Mouse (Mus musculus) retina, adult 2 months (tissue): ENCODE measurements around the gene Adh1.

ENCODE experiments used
- DNase-seq: peaks from one replicate; pipeline ENCODE4 v3.0.0-alpha.2; 2012; ENCODE audit warnings: low read depth, low spot score

Gene Adh1

GRCm38 (mm10) chr3:138260721-138261669 is at the start of gene Adh1:
TSS of gene Adh1 (plus strand) at chr3:138260991.
- DNase-seq, result no peak

- DNase-seq, result no peak
These were observed 48.3 kb upstream of the Adh1 start for GRCm38 (mm10) chr3:138212431-138212951.

DNA sequence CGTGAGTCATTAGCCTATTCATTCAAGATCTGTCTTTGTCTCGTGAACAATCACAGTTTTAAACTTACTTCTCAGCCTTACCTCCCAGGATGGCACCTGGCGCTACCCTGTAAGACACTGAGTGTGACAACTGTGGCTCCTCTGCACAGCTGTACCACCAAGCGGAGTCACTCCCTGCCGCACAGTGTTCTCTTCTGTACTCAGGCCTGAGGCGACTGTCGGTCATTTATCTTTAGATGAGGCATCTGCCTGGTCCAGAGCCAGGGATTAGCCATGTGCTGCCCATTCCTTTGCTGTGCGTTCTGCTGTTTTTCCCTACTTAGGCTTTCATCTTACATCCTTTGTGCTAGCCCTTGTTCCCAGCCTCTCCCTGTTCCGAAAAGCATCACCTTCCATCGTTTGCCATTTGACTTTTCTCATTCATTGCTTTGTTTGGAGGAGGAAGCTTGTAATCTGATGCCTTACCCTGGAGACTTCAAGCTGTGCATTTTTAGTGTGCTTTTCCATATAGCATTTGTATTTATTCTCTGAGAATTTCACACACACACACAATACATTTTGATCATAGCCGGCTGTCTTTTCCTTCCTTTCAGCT is 45.3 kb upstream of the Adh1 start:
- no peak for DNase-seq

- no peak for DNase-seq
These were observed 44.7 kb upstream of the Adh1 start for GRCm38 (mm10) chr3:138216091-138216490.

DNA sequence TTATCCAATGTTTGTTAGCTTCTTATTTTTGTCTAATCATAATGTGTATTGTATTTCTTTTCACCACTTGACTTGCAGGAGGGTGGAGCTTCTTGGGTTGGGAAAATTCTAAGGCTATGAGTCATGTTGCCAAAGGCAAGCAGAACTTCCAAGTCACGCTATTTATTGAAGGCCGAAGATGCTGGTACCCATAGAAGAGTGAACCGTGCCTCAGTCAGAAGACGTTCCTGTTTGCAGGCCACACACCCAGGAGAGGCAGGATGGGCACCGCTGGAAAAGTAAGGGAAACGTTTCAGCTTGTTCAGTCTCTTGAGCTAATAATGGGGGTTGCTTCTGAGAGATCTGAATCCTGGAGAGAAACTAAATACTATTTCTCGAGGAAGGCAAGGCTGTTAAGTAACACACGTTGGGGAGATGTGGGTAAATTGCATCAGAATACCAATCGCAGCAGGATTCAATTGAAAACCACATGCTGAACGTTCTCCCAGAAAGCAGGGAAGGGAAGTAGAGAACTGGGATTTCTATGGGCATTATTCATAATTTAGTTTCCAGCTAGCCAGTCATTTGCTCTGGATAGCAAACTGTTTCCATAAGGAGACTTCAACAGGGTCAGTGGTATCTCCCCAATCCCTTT is 43.0 kb upstream of the Adh1 start, which contains the start of gene Adh7:
Gene Adh7 (plus strand): TSS at position 130 of the 634 bp plus-strand sequence.
- no peak for DNase-seq

- DNase-seq, result no peak
These were observed 39.7 kb upstream of the Adh1 start for GRCm38 (mm10) chr3:138221116-138221515.

DNA sequence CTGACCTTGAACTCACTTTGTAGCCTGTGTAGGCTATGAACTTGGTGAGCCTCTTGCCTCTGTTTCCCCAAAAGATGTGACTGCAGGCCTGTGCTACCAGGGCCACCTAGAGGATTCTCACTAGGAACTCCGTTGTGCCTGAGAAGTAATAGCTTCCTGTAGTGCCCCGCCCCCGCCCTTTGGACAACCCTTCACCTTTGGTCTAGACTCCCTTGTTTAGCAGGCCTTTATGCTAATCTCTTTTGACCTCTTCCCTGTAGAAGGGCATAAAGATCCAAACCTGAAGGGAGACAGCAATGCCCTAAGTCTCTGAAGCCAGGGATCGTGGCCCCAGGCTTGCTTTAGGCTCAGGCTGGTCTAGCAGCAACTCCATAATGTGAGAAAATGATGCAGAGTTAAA is 38.3 kb upstream of the Adh1 start:
- DNase-seq, result no peak

- peak; percentile 40 for DNase-seq
These were observed 37.8 kb upstream of the Adh1 start for GRCm38 (mm10) chr3:138222952-138223351.

- DNase-seq, result no peak
These were observed 36.3 kb upstream of the Adh1 start for GRCm38 (mm10) chr3:138224363-138224954.

- DNase-seq, result no peak
These were observed 35.5 kb upstream of the Adh1 start for GRCm38 (mm10) chr3:138225331-138225730.

GRCm38 (mm10) chr3:138225853-138226252 is 34.9 kb upstream of the Adh1 start:
- DNase-seq, result no peak

GRCm38 (mm10) chr3:138226476-138226875 is 34.3 kb upstream of the Adh1 start:
- no peak for DNase-seq

DNA sequence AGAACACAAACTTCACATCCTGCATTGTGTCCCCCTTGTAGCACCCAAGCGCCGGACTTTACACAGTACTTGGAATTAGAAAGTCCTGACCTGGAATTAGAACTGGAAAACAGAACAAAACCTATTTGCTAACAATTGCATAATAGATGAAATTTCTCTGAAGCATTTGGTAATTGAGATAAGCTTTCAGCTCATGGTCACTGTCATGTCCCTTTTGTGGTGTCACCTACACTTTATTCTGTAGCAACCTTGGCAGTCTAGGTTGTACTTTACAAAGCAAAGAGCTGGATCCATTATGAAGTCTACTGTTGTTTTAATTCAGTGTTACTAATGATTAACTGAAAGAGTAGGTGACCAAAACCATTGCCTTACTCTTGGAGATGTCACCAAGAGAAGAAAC is 33.7 kb upstream of the Adh1 start:
- no peak for DNase-seq

GRCm38 (mm10) chr3:138227782-138228181 is 33.0 kb upstream of the Adh1 start:
- no peak for DNase-seq

GRCm38 (mm10) chr3:138229448-138229847 is 31.3 kb upstream of the Adh1 start:
- no peak for DNase-seq

DNA sequence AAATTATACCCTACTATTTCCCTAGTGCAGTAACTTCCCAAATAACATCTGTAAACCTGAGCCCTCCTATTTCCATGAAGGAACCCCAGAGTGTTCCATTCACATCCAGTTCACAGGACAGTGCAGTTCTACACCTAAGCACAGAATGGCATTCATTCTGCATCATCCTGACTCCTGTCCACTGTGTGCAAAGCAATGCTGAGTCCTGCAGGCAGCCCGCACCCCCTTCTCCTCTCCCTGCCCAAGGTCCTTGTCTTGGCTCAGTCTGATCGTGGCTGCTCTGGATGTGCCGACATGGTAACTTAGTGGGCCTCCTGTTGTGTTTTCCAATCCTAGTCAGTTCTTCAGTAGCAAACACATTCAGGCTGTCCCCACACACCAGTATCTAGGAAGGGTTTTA is 30.5 kb upstream of the Adh1 start:
- no peak for DNase-seq

GRCm38 (mm10) chr3:138231531-138231930 is 29.3 kb upstream of the Adh1 start:
- DNase-seq, result no peak

DNA sequence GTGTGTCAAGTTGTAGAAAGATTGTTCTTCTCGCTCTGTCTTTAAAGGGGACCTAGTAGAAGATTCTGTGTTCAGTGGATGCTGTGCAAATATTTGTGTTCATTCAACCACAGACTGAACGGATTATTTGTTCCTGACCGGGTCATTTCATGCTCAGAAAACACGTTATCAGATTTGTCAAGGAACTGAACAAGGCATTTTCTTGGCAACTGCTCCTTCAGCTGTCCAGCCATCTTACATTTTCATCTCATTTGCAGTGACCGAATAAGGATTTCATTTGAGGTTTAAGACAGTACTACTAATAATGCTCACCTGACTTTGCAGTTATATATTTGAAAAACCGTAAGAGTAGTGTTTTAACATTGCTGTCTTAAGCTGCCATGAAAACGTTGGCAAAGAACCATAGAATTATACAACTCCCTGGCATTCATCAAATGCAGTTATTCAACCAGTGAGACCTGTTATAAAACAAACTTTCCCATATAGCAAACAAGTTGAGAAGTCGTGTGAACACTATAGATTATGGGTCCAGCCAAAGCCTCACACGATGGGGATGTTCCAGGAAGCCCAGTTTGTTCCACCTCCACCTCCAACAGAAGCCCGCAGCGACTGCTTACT is 24.1 kb upstream of the Adh1 start:
- DNase-seq, result no peak

GRCm38 (mm10) chr3:138238046-138238445 is 22.7 kb upstream of the Adh1 start:
- no peak for DNase-seq

- DNase-seq, result no peak
These were observed 21.3 kb upstream of the Adh1 start for GRCm38 (mm10) chr3:138239461-138239860.

DNA sequence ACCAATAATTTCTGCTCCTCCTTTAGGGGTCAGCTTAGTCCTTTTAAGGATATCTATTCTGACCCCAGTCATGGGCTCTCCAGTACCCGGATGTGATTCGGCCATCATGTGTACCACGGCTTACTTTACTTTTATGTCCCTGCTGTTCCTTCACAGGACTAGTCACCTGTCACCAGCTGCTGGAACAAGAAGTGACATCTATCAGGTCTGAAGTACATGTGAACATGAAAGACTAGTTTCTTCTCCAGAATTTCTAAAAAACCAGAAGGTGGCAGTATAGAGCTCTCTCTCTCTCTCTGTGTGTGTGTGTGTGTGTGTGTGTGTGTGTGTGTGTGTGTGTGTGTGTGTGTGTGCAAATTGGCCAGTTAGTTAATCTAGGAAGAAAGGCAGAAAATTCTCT is 20.4 kb upstream of the Adh1 start:
- no peak for DNase-seq
